Mouse (Mus musculus): ENCODE measurements around the gene Srpk2. TPM values are rescaled to one million over a fixed set of nuclear protein-coding genes. Genes with fewer than 3 reads are reported as not detected.

The Srpk2 gene
- polyA plus RNA-seq, 1 experiment from 2014 or later: 62.1 TPM

Other genes with a start within 250 kb of the Srpk2 start
- 34.8 and 35.4 TPM in 2 replicates for gene Pus7, start 99.1 kb upstream of the Srpk2 start, polyA plus RNA-seq (2016; fragmentation: Nextera tagmentation; extraction: Ambion mirVana)
- gene Rint1, start 103.1 kb upstream of the Srpk2 start, polyA plus RNA-seq (2016; fragmentation: Nextera tagmentation; extraction: Ambion mirVana): 49.9 and 52.7 TPM in 2 replicates
- 111 and 118 TPM in 2 replicates for gene Tomm7, start 159.5 kb upstream of the Srpk2 start, polyA plus RNA-seq (2016; fragmentation: Nextera tagmentation; extraction: Ambion mirVana)

Measured in embryonic facial prominence, embryonic 12.5 days (tissue).